Mouse (Mus musculus) heart, adult 2 months (tissue): ENCODE measurements around the gene Ppp6c.

Experiments
- CTCF ChIP-seq: fragments of 200-600 bp; IDR thresholded peaks from 2 replicates; pipeline ENCODE4 v1.8.1; 2022; ENCODE audit warnings: antibody characterized with exemption, mild to moderate bottlenecking, moderate library complexity
- EP300 ChIP-seq: fragments of 200-500 bp; IDR thresholded peaks from 2 replicates; pipeline ENCODE4 v1.6.1; 2011; ENCODE audit warnings: low read depth, low read length, control low read depth; ENCODE audit not compliant: insufficient read depth
- POLR2A ChIP-seq: fragments of 200-500 bp; IDR thresholded peaks from 2 replicates; pipeline ENCODE4 v1.6.1; 2011; ENCODE audit warnings: mild to moderate bottlenecking, low read depth, low read length, control low read depth; ENCODE audit not compliant: insufficient read depth

GRCm38 (mm10) chr2:39226019-39226640 lies at the start of gene Ppp6c:
- peak; percentile 89 for TF ChIP-seq POLR2A
- TF ChIP-seq CTCF = no peak
- peak; percentile 61; the same call in 1 of the 2 replicates for TF ChIP-seq EP300
